20 mouse cellular contexts compared by ENCODE assay signal in genomic region chr12:80857636-80858293, GRCm38 (mm10).
A peak's percentile ranks its signal among the peaks of the same experiment; 100 is the strongest.
DNase-seq lines count a peak whose midpoint lies in the region; ATAC-seq lines count a peak whose summit lies in the region.
"Had no signal": no experiment of that assay in that cellular context is flagged by ENCODE, and none has a peak within 500 bp of the region (broad histone marks: within the 10 kb centered on the region; RNA-seq: fewer than 3 reads in every experiment).

No protein-coding gene starts in this region.

- H3K4me1 ChIP-seq in forebrain, embryonic 10.5 days: peaks cover 32% of the 10 kb centered on the region
- H3K4me1 ChIP-seq in hindbrain, embryonic 11.5 days (replicated peaks; ENCODE audit: control insufficient read depth, insufficient read depth, low read length): peaks cover 2% of the 10 kb centered on the region
- H3K4me1 ChIP-seq in midbrain, embryonic 13.5 days (replicated peaks): peaks cover 46% of the 10 kb centered on the region

- H3K27me3 ChIP-seq in forebrain, embryonic 10.5 days (ENCODE audit: poor library complexity, severe bottlenecking): no peaks in the 10 kb centered on the region
- H3K27me3 ChIP-seq in hindbrain, embryonic 11.5 days (ENCODE audit: control insufficient read depth, insufficient read depth, low read length): no peaks in the 10 kb centered on the region
- H3K27me3 ChIP-seq in midbrain, embryonic 13.5 days: no peaks in the 10 kb centered on the region
- H3K27me3 ChIP-seq: heart, embryonic 13.5 days; liver, embryonic 15.5 days; megakaryocyte, embryonic 14.5 days had no signal

- peak; percentile 75 for ATAC-seq in hindbrain, embryonic 11.5 days (ENCODE audit: low FRiP score)
- peak; percentile 58 for ATAC-seq in midbrain, embryonic 13.5 days
- ATAC-seq: intestine, embryonic 16.5 days; lung, postnatal 0 days had no signal

- peak; percentile 41 for DNase-seq in MN1 (ENCODE audit: low spot score)
- no peak for DNase-seq in forebrain, embryonic 10.5 days (ENCODE audit: extremely low spot score, low spot score)
- DNase-seq in hindbrain, embryonic 11.5 days (ENCODE audit: low spot score): peak; percentile 26
- no peak for DNase-seq in thymus, postnatal 0 days (ENCODE audit: low spot score)
- no peak for DNase-seq in frontal cortex, postnatal 14 days (ENCODE audit: low spot score in 2 of 2)
- DNase-seq in left cerebral cortex, adult 11 months (ENCODE audit: low spot score): no peak
- no peak for DNase-seq in urinary bladder, adult 2 months (ENCODE audit: low spot score)
- DNase-seq: cerebellum, postnatal 25 days; heart, postnatal 36 days; right cerebral cortex, postnatal 25 days; thymus, postnatal 14 days had no signal

- H3K9ac ChIP-seq in hindbrain, embryonic 11.5 days (ENCODE audit: low read depth, low read length): no peak overlapping the region
- H3K9ac ChIP-seq in midbrain, embryonic 13.5 days (replicated peaks): no peak overlapping the region
- H3K9ac ChIP-seq: heart, embryonic 13.5 days; liver, embryonic 15.5 days had no signal

- no peaks in the 10 kb centered on the region for H3K36me3 ChIP-seq in forebrain, embryonic 10.5 days (replicated peaks)
- H3K36me3 ChIP-seq in hindbrain, embryonic 11.5 days (ENCODE audit: control insufficient read depth, insufficient read depth, low read length): no peaks in the 10 kb centered on the region
- H3K36me3 ChIP-seq in midbrain, embryonic 13.5 days: no peaks in the 10 kb centered on the region
- H3K36me3 ChIP-seq: heart, embryonic 13.5 days had no signal

- 77% methylated on average over 3 of the region's 3 CpGs for WGBS in forebrain, embryonic 10.5 days
- WGBS in hindbrain, embryonic 11.5 days: 60% methylated on average over 3 of the region's 3 CpGs
- 23% methylated on average over 3 of the region's 3 CpGs for WGBS in midbrain, embryonic 13.5 days

- no peak overlapping the region for H3K4me2 ChIP-seq in hindbrain, embryonic 11.5 days (replicated peaks; ENCODE audit: low read depth, low read length)
- no peak overlapping the region for H3K4me2 ChIP-seq in midbrain, embryonic 13.5 days (replicated peaks)
- H3K4me2 ChIP-seq: heart, embryonic 13.5 days; liver, embryonic 15.5 days had no signal

- H3K9me3 ChIP-seq in forebrain, embryonic 10.5 days: no peaks in the 10 kb centered on the region
- H3K9me3 ChIP-seq in hindbrain, embryonic 11.5 days (ENCODE audit: control insufficient read depth, low read length): no peaks in the 10 kb centered on the region
- no peaks in the 10 kb centered on the region for H3K9me3 ChIP-seq in midbrain, embryonic 13.5 days
- H3K9me3 ChIP-seq: heart, embryonic 13.5 days; liver, embryonic 15.5 days; megakaryocyte, embryonic 14.5 days had no signal

- H3K4me3 ChIP-seq in forebrain, embryonic 10.5 days: no peak overlapping the region
- no peak overlapping the region for H3K4me3 ChIP-seq in hindbrain, embryonic 11.5 days (ENCODE audit: low read depth, low read length)
- no peak overlapping the region for H3K4me3 ChIP-seq in midbrain, embryonic 13.5 days (replicated peaks)
- H3K4me3 ChIP-seq: erythroblast, embryonic 14.5 days; heart, embryonic 13.5 days; liver, embryonic 15.5 days; megakaryocyte, embryonic 14.5 days had no signal

- H3K27ac ChIP-seq in forebrain, embryonic 10.5 days: peak overlapping the region; percentile 35; the same call in 1 of the 2 replicates
- H3K27ac ChIP-seq in hindbrain, embryonic 11.5 days (ENCODE audit: low read depth, low read length): peak overlapping the region; percentile 82
- H3K27ac ChIP-seq in midbrain, embryonic 13.5 days: peak overlapping the region; percentile 79
- H3K27ac ChIP-seq: heart, embryonic 13.5 days; kidney, postnatal 0 days; liver, embryonic 15.5 days; stomach, postnatal 0 days had no signal

Comparison
In these comparisons a context has a peak if more than half of its experiments do, and no peak if none do; other contexts are left out.
1. DNase-seq: peak in MN1 (single experiment) and hindbrain, embryonic 11.5 days (single experiment); none in forebrain, embryonic 10.5 days (single experiment), thymus, postnatal 0 days (single experiment), frontal cortex, postnatal 14 days (0 of 2), left cerebral cortex, adult 11 months (single experiment) and urinary bladder, adult 2 months (single experiment).
2. Peak in every context shown above with its lines, with median percentiles within 50 percentile points of each other: H3K27ac ChIP-seq.